Mouse (Mus musculus): Measurements from ENCODE around the gene Gpr107.

DNA sequence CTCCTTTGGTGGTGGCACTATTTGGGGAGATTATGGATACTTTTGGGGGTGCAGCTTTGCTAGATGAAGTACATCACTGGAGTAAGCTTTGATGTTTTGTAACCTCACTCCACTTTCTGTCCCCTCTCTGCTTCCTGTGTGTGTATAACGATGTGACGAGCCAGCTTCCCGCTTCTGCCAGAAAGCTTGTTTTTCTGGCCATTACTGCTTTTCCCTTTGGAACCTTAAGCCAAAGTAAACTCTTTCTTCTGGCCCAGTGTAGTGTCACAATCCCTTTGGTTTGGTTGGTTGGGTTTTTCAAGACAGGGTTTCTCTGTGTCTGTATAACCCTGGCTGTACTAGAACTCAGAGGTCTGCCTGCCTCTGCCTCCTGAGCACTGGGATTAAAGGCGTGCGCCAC is 29.3 kb upstream of the Gpr107 start:
- TF ChIP-seq CTCF (IDR thresholded peaks at IDR 0.05; ENCODE audit: control insufficient read depth, insufficient read depth, low read length) (no peak), POLR2A (IDR thresholded peaks at IDR 0.05; ENCODE audit: borderline replicate concordance, control insufficient read depth, low read depth, low read length) (no peak)

Measured in bone marrow, adult 2 months (tissue).